Mouse (Mus musculus) gastrocnemius, postnatal 25 days (tissue): ENCODE measurements at regions not wholly inside any gene's neighbourhood (a gene's known extent, or its start where the extent isn't known, plus 50 kb on each side); places are given as distances from the start of the nearest gene placed in this dataset.
A peak's percentile ranks its signal among the peaks of the same experiment; 100 is the strongest.

Source experiments
- DNase-seq: peaks from one replicate; pipeline ENCODE4 v3.0.0; 2022

DNA sequence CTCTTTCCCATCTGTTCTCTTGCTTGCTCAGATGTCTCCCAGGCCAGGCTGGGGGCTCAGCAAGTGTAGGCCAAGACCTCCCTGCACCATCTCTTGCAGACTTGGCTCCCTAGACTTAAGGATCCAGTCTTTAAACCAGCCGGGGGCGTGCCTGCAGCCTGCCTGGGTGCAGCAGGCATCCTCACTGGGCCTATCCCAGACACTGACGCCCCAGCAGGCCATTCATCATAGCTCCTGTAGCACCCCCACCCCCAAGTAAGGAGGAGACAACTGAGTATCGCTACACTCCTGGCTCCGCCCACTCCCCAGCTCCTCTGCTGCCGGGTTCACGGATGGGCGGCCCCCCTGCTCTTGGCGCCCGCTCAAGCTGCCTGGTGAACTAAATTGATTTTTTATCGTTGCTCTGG is 160.2 kb downstream of the Gm26897 start:
- peak; percentile 77 for DNase-seq

- no peak for DNase-seq
These were observed 163.8 kb downstream of the Gm26897 start for GRCm38 (mm10) chr5:111897568-111897967.

- no peak for DNase-seq
These were observed 164.8 kb downstream of the Gm26897 start for GRCm38 (mm10) chr5:111898482-111898881.

GRCm38 (mm10) chr5:111901197-111901596 is 167.5 kb downstream of the Gm26897 start:
- DNase-seq, result no peak

DNA sequence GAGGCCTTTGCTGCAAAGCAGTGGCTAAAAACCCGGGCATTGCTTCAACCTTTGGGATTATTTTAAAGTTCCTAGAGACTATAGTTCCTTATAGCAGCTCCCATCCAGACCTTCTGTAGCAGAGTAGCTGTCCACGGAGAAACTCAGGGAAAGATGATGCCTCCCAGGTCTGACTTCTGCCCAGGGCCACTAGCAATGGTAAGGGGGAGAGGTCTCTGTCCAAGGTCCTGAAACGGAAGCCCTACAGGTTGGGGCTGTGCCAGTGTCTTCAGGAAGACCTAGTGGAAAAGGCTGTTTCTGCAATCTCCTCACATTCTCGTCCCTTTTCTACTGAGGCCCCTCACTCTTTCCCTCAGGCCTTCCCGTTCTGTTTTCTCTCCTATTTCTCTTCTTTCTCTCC is 168.0 kb downstream of the Gm26897 start:
- no peak for DNase-seq

DNA sequence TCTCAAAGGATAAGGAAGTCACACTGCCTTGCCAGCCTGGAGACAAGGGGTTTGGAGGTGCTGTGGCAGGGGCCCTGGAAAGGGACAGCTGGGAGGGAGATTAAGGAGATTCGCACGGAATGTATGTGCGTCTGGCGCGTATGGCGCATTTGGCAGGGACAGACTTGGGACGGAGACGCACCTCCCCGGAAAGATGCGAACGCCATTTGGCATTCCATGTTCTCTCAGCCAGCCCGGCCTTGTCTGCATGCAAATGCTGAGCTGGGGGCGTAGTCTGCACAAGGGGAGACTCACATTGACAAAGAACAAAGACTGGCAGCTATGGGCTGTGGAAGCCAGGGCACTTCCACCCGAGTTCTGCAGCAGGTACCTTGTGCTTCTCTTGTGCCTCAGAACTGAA is 174.4 kb downstream of the Gm26897 start:
- no peak for DNase-seq

- no peak for DNase-seq
These were observed 176.8 kb downstream of the Gm26897 start for GRCm38 (mm10) chr5:111910514-111910913.

DNA sequence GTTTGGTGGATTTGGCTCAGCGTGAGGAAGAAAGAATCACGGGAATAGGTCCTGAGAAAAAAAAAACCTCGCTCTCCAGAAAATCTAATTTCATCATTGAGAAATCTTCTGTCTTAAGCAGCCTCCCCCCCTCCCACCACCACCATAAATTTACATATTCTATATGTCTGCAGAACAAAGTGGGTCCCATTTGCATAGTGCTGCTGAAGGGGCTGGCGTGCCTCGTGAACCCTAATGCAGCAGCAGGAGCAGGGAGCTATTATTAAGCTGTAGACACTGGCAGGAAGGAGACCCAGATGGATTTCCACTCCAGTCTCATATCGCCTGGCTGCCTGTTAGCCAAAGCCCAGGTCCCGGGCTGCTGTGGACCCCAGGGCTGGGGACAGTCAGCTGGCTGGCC is 179.6 kb downstream of the Gm26897 start:
- no peak for DNase-seq

GRCm38 (mm10) chr5:111914296-111914695 is 180.6 kb downstream of the Gm26897 start:
- DNase-seq, result no peak

- no peak for DNase-seq
These were observed 184.0 kb downstream of the Gm26897 start for GRCm38 (mm10) chr5:111917643-111918252.

DNA sequence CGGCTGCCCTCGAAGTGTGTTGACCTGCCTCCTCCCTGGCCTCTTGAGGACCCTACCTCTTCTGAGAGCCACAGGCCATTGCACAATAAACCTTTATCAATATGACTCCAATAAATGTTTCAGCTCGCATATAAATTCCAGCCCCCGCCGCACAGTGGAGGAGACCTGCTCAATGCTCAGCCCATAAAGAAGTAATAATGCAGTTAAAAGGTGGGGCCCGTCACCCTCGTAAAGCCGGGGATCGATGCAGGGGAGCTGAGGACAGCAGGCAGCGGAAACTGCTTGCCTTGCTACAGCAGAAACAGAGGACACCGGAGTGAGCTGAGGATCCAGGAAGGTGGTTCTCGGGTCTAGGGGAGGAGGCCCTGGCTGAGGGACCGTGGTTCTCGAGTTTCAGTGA is 185.2 kb downstream of the Gm26897 start:
- no peak for DNase-seq

GRCm38 (mm10) chr5:111922991-111923701 is 189.4 kb downstream of the Gm26897 start:
- no peak for DNase-seq

DNA sequence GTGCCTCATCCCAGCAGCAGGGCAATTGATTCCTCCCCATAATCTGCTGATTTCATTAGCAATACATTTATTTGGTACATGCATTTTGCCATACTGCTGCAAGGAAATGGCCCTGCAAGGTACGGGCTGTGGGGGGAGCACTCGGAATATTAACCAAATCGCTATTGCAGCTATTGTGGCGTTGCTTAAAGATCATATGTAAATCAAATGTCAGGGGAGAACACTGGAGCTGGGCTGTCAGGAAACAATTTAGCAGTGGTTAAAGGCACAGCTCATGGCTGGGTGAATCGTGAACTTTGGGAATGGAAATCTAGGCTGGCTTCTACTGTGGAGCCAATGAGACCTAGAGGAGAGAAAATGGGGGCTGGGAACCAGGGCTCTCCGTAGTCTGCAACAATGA is 192.0 kb downstream of the Gm26897 start:
- no peak for DNase-seq

GRCm38 (mm10) chr5:111929180-111929990 is 195.7 kb downstream of the Gm26897 start:
- DNase-seq, result no peak

GRCm38 (mm10) chr5:111929991-111930339 is 196.2 kb downstream of the Gm26897 start:
- no peak for DNase-seq

GRCm38 (mm10) chr5:111931733-111932132 is 198.0 kb downstream of the Gm26897 start:
- DNase-seq, result no peak

DNA sequence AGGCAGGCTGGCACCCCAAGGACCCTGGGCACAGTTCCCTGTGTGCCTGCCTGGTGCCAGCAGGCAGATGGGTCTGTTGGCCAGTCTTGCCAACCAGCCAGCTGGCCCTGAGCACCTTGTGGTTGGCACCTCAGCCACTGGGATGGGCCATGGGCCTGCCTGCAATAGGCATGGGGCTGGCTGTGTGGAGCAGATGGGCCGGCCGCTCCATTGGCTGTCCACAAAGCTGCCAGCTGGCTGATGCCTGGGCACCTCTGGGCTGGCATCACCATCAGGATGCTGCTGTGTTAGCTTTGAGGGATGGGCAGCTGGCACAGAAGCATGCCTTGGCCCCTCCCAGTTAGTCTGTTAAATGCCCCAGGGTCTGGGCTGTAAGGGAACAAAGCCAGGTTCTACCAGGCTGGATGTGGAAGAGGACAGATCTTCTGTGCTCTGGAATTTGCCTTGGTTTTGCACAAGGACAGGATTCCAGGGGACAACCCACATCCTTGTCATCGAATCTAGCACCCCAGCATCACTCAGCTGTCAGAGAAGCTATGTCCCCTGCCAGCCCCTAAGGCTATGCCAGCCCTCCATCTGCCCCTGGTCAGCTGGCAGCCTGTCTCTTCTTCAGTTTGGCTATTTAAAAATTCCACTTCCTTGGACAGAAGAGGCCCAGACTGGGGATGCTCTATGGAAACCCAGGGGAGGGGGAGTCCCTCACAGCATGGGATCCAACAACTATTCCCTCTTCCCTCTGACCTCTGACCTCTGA is 201.8 kb downstream of the Gm26897 start:
- peak; percentile 62 for DNase-seq

DNA sequence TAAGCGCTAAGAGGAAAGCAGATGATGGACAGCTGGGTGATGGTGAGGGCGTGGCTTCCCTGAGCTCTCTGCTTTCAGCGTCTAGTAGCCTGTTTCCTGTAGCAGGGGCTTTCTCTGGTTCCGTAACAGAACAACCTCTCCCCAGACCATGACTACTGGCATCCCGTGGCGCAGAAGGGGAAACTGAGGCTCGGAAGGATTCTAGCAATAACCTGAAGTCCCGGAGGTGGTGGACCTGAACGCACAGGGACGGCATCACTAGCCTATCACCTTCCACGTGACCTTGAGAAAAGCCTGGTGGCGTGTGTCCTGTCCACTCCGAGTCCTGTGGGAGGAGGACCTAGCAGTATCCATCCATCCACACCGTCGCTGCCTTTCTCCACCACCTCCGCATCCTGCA is 208.1 kb downstream of the Gm26897 start:
- DNase-seq, result no peak

GRCm38 (mm10) chr5:111942792-111943191 is 209.1 kb downstream of the Gm26897 start:
- no peak for DNase-seq

DNA sequence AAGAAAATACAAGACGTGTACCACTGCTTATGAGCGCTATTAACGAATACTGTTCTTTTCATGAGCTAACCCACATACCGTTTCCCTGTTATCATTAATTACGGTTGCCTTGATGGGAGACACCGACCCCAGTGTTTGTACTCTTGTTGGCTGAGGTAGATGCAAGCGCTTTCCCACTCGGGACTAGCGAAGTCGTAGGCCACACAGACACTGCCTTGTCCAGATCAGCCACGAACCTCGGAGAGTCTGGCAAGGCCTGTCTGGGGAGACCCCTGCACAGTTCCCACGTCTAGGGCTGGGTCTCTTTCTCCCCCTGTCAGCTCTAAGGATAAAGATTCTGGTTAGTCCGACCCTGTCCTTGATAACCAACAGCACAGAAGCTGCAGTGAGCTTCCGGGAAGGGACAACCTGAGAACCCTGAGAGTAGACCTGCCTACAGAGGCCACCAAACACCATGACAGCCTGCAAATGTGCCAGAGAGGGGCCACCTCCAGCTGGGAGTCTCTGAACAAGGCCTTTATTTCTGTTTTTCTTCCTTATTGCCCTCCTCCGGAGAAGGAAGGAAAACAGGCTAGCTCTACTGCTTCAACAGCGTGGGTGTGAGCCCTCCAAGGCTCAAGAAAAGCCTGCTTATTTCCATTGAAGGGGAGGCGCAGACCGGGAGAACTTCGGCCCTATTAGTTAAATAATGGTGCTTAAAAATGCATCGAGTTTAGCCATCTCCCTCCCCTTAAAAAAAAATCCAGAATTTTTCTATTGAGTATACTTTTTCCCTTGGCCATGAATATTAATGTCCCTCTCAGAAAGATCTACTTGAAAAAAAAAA is 209.8 kb downstream of the Gm26897 start:
- no peak for DNase-seq

GRCm38 (mm10) chr5:111944273-111944971 is 210.7 kb downstream of the Gm26897 start:
- DNase-seq, result no peak
